In genomic region chr5:124113030-124113429, GRCm38 (mm10) we compare ENCODE assay signal across 7 mouse cellular contexts. TPM values are rescaled to one million over a fixed set of nuclear protein-coding genes. Genes with fewer than 3 reads are reported as not detected.
DNase-seq lines count a peak whose midpoint lies in the region; ATAC-seq lines count a peak whose summit lies in the region.

No protein-coding gene starts in this region.

- peaks cover 25% of the 10 kb centered on the region for H3K4me1 ChIP-seq in heart, embryonic 11.5 days (ENCODE audit: control insufficient read depth, insufficient read depth, low read length)
- H3K4me1 ChIP-seq in kidney, embryonic 16.5 days (ENCODE audit: insufficient read depth, low read length): peaks cover 28% of the 10 kb centered on the region
- H3K4me1 ChIP-seq in lung, embryonic 16.5 days (replicated peaks; ENCODE audit: control insufficient read depth, insufficient read depth, low read length): peaks cover 22% of the 10 kb centered on the region

- H3K9ac ChIP-seq in heart, embryonic 11.5 days (ENCODE audit: low read depth, low read length): peak overlapping the region; percentile 86
- H3K9ac ChIP-seq in kidney, embryonic 16.5 days (replicated peaks; ENCODE audit: low read length): peak overlapping the region; percentile 80
- peak overlapping the region; percentile 85 for H3K9ac ChIP-seq in lung, embryonic 16.5 days (ENCODE audit: low read length)

- H3K36me3 ChIP-seq in heart, embryonic 11.5 days (ENCODE audit: control insufficient read depth, insufficient read depth, low read length): peaks cover 8% of the 10 kb centered on the region
- H3K36me3 ChIP-seq in kidney, embryonic 16.5 days (ENCODE audit: insufficient read depth, low read length): peaks cover 14% of the 10 kb centered on the region
- H3K36me3 ChIP-seq in lung, embryonic 16.5 days (ENCODE audit: control insufficient read depth, insufficient read depth, low read length): peaks cover 6% of the 10 kb centered on the region

- H3K27me3 ChIP-seq in heart, embryonic 11.5 days (ENCODE audit: control insufficient read depth, insufficient read depth, low read length): no peaks in the 10 kb centered on the region
- no peaks in the 10 kb centered on the region for H3K27me3 ChIP-seq in kidney, embryonic 16.5 days (ENCODE audit: insufficient read depth, low read length)
- no peaks in the 10 kb centered on the region for H3K27me3 ChIP-seq in lung, embryonic 16.5 days (ENCODE audit: control insufficient read depth, insufficient read depth, low read depth, low read length)

- peak overlapping the region; percentile 41; the same call in 1 of the 2 replicates for H3K27ac ChIP-seq in heart, embryonic 11.5 days (ENCODE audit: low read depth, low read length)
- peak overlapping the region; percentile 69 for H3K27ac ChIP-seq in kidney, embryonic 16.5 days (ENCODE audit: low read length)
- peak overlapping the region; percentile 58 for H3K27ac ChIP-seq in lung, embryonic 16.5 days (ENCODE audit: low read length)

- peak overlapping the region; percentile 87 for H3K4me3 ChIP-seq in heart, embryonic 11.5 days (ENCODE audit: low read depth, low read length)
- peak overlapping the region; percentile 92 for H3K4me3 ChIP-seq in kidney, embryonic 16.5 days (ENCODE audit: low read length)
- peak overlapping the region; percentile 91 for H3K4me3 ChIP-seq in lung, embryonic 16.5 days (ENCODE audit: low read length)

- no peaks in the 10 kb centered on the region for H3K9me3 ChIP-seq in heart, embryonic 11.5 days (replicated peaks; ENCODE audit: control insufficient read depth, low read length)
- H3K9me3 ChIP-seq in kidney, embryonic 16.5 days (ENCODE audit: low read length): 0 out of 2 replicates have a peak, but pooled peaks cover 3% of the 10 kb centered on the region
- H3K9me3 ChIP-seq in lung, embryonic 16.5 days (ENCODE audit: control insufficient read depth, low read length): no peaks in the 10 kb centered on the region

- peak; percentile 41 to 48 for DNase-seq in CD8-positive naive resting alpha-beta T cell, adult 2 months (ENCODE audit: low read depth in 2 of 2, low spot score in 2 of 2)
- DNase-seq in Muller cell, postnatal 12 days (ENCODE audit: inconsistent ontology term): peak; percentile 64
- peak; percentile 65 to 73 for DNase-seq in cerebellum, postnatal 36 days
- peak; percentile 76 for DNase-seq in right cerebral cortex, postnatal 10 days (ENCODE audit: low spot score in 2 of 2)

- WGBS in heart, embryonic 11.5 days (ENCODE audit: insufficient replicate concordance): 17% methylated on average over 14 of the region's 14 CpGs
- WGBS in kidney, embryonic 16.5 days: 18% methylated on average over 14 of the region's 14 CpGs
- WGBS in lung, embryonic 16.5 days: 16% methylated on average over 14 of the region's 14 CpGs

- ATAC-seq in heart, embryonic 11.5 days (replicated peaks; ENCODE audit: insufficient number of reproducible peaks, low FRiP score, low TSS enrichment): no peak
- no peak for ATAC-seq in kidney, embryonic 16.5 days (ENCODE audit: low FRiP score, low TSS enrichment)
- no peak for ATAC-seq in lung, embryonic 16.5 days (ENCODE audit: low read depth)

- peak overlapping the region; percentile 97 for H3K4me2 ChIP-seq in heart, embryonic 11.5 days
- peak overlapping the region; percentile 95 for H3K4me2 ChIP-seq in kidney, embryonic 16.5 days (replicated peaks; ENCODE audit: low read depth, low read length)
- H3K4me2 ChIP-seq in lung, embryonic 16.5 days (ENCODE audit: low read depth, low read length): peak overlapping the region; percentile 93

RNA-seq across cellular contexts. Expression of gene Ogfod2, which starts 0.9 kb away (rescaled TPM):
- polyA plus RNA-seq in heart, embryonic 11.5 days (2014; fragmentation: Nextera tagmentation; extraction: Ambion mirVana): 13.6 and 14.8 TPM in 2 replicates
- polyA plus RNA-seq in kidney, embryonic 16.5 days (2015; fragmentation: Nextera tagmentation; extraction: Ambion mirVana): 30.6 and 32.4 TPM in 2 replicates
- polyA plus RNA-seq in lung, embryonic 16.5 days (2015; fragmentation: Nextera tagmentation; extraction: Ambion mirVana): 29.7 and 33.1 TPM in 2 replicates

RNA-seq across cellular contexts. Expression of gene Arl6ip4, which starts 2.9 kb away (rescaled TPM):
- 65.7 and 74.6 TPM in 2 replicates for polyA plus RNA-seq in heart, embryonic 11.5 days (2014; fragmentation: Nextera tagmentation; extraction: Ambion mirVana)
- polyA plus RNA-seq in kidney, embryonic 16.5 days (2015; fragmentation: Nextera tagmentation; extraction: Ambion mirVana): 100 and 102 TPM in 2 replicates
- polyA plus RNA-seq in lung, embryonic 16.5 days (2015; fragmentation: Nextera tagmentation; extraction: Ambion mirVana): 98.8 and 99.9 TPM in 2 replicates

RNA-seq across cellular contexts. Expression of gene Abcb9, which starts 17.4 kb away (rescaled TPM):
- 1.1 and 1.4 TPM in 2 replicates for polyA plus RNA-seq in heart, embryonic 11.5 days (2014; fragmentation: Nextera tagmentation; extraction: Ambion mirVana)
- polyA plus RNA-seq in kidney, embryonic 16.5 days (2015; fragmentation: Nextera tagmentation; extraction: Ambion mirVana): 1.3 and 2.6 TPM in 2 replicates
- polyA plus RNA-seq in lung, embryonic 16.5 days (2015; fragmentation: Nextera tagmentation; extraction: Ambion mirVana): 2.7 and 3.8 TPM in 2 replicates
